ENCODE assay signal across 9 mouse cellular contexts in the genomic region with DNA sequence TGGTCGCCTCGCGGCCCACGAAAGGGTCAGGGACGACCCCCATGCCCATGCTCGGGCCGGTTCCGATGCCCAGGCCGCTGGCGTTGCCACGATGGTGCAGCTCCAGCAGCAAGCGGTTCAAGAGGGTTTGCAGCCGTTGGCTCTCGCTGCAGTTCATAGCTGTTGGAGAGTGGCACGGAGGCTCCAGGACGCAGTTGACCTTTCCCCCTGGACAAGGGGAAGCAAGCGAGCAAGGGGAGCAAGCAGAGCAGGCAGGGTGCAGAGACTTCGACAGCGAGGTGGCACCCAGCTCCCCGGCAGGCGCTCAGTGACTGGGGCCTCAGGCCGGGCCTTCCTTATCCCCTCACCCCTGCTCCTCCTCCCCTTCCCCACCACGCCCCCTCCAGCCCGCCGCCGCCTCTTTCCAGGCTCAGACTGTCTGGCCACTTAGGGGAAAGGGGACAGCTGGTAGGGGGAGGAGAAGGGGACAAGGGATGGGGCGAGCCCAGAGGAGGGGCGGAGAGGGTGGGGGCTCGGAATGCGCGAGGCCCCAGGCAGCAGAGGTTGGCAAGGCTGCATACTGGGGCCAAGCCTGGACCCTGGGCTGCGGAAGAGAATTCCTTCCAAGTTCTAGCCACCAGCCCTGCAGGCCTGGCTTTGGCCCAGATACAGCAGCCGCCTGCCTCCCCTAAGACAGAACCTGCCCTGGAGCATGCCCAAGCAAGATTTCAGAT. TPM values are rescaled to one million over a fixed set of nuclear protein-coding genes. Genes with fewer than 3 reads are reported as not detected.
DNase-seq lines count a peak whose midpoint lies in the region; ATAC-seq lines count a peak whose summit lies in the region.
"Had no signal": no experiment of that assay in that cellular context is flagged by ENCODE, and none has a peak within 500 bp of the region (broad histone marks: within the 10 kb centered on the region; RNA-seq: fewer than 3 reads in every experiment).

Kcne1l (minus strand) TSS at position 426 of the 713 bp plus-strand sequence.

- peak within 1 kb of the TSS; percentile 37 for H3K9ac ChIP-seq in forebrain, embryonic 14.5 days (ENCODE audit: low read length)
- H3K9ac ChIP-seq in limb, embryonic 15.5 days = peak within 1 kb of the TSS; percentile 26; the same call in 1 of the 2 replicates
- H3K9ac ChIP-seq in stomach, embryonic 14.5 days (replicated peaks; ENCODE audit: low read depth, low read length) = no peak within 1 kb of the TSS

- H3K27me3 ChIP-seq in heart, embryonic 10.5 days (ENCODE audit: insufficient read depth, poor library complexity, severe bottlenecking) = peaks cover 49% of the 10 kb centered on the region
- no peaks in the 10 kb centered on the region for H3K27me3 ChIP-seq in forebrain, embryonic 14.5 days (replicated peaks; ENCODE audit: control insufficient read depth, insufficient read depth, low read length)
- peaks cover 26% of the 10 kb centered on the region for H3K27me3 ChIP-seq in limb, embryonic 15.5 days
- no peaks in the 10 kb centered on the region for H3K27me3 ChIP-seq in stomach, embryonic 14.5 days (ENCODE audit: control insufficient read depth, insufficient read depth, low read length)
- H3K27me3 ChIP-seq: CH12.LX had no signal

- peak; percentile 75 for DNase-seq in heart, embryonic 10.5 days (ENCODE audit: low spot score)
- DNase-seq in heart, adult 11 months = no peak
- peak; percentile 46 for DNase-seq in Muller cell, postnatal 12 days (ENCODE audit: inconsistent ontology term)
- peak; percentile 54 for DNase-seq in forebrain, embryonic 14.5 days (ENCODE audit: low spot score)
- DNase-seq in left cerebral cortex, postnatal 25 days (ENCODE audit: low spot score in 2 of 2) = no peak
- DNase-seq in left cerebral cortex, postnatal 36 days (ENCODE audit: low spot score in 2 of 2) = no peak

- ATAC-seq in forebrain, embryonic 14.5 days = peak; percentile 77
- peak; percentile 55 for ATAC-seq in limb, embryonic 15.5 days (ENCODE audit: insufficient number of reproducible peaks, low FRiP score, low TSS enrichment, low read depth)
- ATAC-seq in stomach, embryonic 14.5 days (ENCODE audit: insufficient number of reproducible peaks, insufficient read depth, low FRiP score, low read depth) = peak; percentile 78

- intact Hi-C loops in left cerebral cortex, postnatal 25 days (cut with DNase I) = no loop called here
- intact Hi-C loops in left cerebral cortex, postnatal 36 days (cut with DNase I) = no loop called here

- peaks cover 4% of the 10 kb centered on the region; the same call in 1 of the 2 replicates for H3K4me1 ChIP-seq in heart, embryonic 10.5 days
- H3K4me1 ChIP-seq in forebrain, embryonic 14.5 days (ENCODE audit: control insufficient read depth, insufficient read depth, low read length) = no peaks in the 10 kb centered on the region
- peaks cover 15% of the 10 kb centered on the region for H3K4me1 ChIP-seq in limb, embryonic 15.5 days
- H3K4me1 ChIP-seq in stomach, embryonic 14.5 days (ENCODE audit: control insufficient read depth, insufficient read depth, low read length) = no peaks in the 10 kb centered on the region

- no peaks in the 10 kb centered on the region for H3K9me3 ChIP-seq in heart, embryonic 10.5 days
- no peaks in the 10 kb centered on the region for H3K9me3 ChIP-seq in forebrain, embryonic 14.5 days (replicated peaks; ENCODE audit: control insufficient read depth, low read length)
- H3K9me3 ChIP-seq in limb, embryonic 15.5 days = no peaks in the 10 kb centered on the region
- no peaks in the 10 kb centered on the region for H3K9me3 ChIP-seq in stomach, embryonic 14.5 days (ENCODE audit: control insufficient read depth, low read depth, low read length)

- peak within 1 kb of the TSS; percentile 55 for H3K4me3 ChIP-seq in heart, embryonic 10.5 days
- peak within 1 kb of the TSS; percentile 13 for H3K4me3 ChIP-seq in forebrain, embryonic 14.5 days (ENCODE audit: low read depth, low read length)
- peak within 1 kb of the TSS; percentile 32 for H3K4me3 ChIP-seq in limb, embryonic 15.5 days
- peak within 1 kb of the TSS; percentile 22 for H3K4me3 ChIP-seq in stomach, embryonic 14.5 days (ENCODE audit: low read depth, low read length)

- H3K27ac ChIP-seq in heart, embryonic 10.5 days = no peak within 1 kb of the TSS
- peak within 1 kb of the TSS; percentile 76 for H3K27ac ChIP-seq in forebrain, embryonic 14.5 days (ENCODE audit: low read depth, low read length)
- H3K27ac ChIP-seq in limb, embryonic 15.5 days = peak within 1 kb of the TSS; percentile 59
- H3K27ac ChIP-seq in stomach, embryonic 14.5 days (ENCODE audit: low read length) = no peak within 1 kb of the TSS

- 31% methylated on average over 32 of the region's 33 CpGs for WGBS in heart, embryonic 10.5 days
- WGBS in forebrain, embryonic 14.5 days = 36% methylated on average over 30 of the region's 33 CpGs
- WGBS in limb, embryonic 15.5 days = 28% methylated on average over 27 of the region's 33 CpGs
- WGBS in stomach, embryonic 14.5 days = 29% methylated on average over 28 of the region's 33 CpGs

- peak within 1 kb of the TSS; percentile 48 for H3K4me2 ChIP-seq in forebrain, embryonic 14.5 days (ENCODE audit: low read length)
- peak within 1 kb of the TSS; percentile 45 for H3K4me2 ChIP-seq in limb, embryonic 15.5 days
- peak within 1 kb of the TSS; percentile 50 for H3K4me2 ChIP-seq in stomach, embryonic 14.5 days (replicated peaks; ENCODE audit: low read depth, low read length)

- H3K36me3 ChIP-seq in heart, embryonic 10.5 days = no peaks in the 10 kb centered on the region
- no peaks in the 10 kb centered on the region for H3K36me3 ChIP-seq in forebrain, embryonic 14.5 days (ENCODE audit: control insufficient read depth, insufficient read depth, low read length)
- H3K36me3 ChIP-seq in limb, embryonic 15.5 days = no peaks in the 10 kb centered on the region
- no peaks in the 10 kb centered on the region for H3K36me3 ChIP-seq in stomach, embryonic 14.5 days (ENCODE audit: control insufficient read depth, insufficient read depth, low read length)

RNA-seq across cellular contexts. Expression of gene Kcne1l, which starts in this region (rescaled TPM):
- polyA plus RNA-seq in heart, embryonic 10.5 days (2016; fragmentation: Nextera tagmentation; extraction: Ambion mirVana) = 26.6 and 40.1 TPM in 2 replicates
- polyA plus RNA-seq in forebrain, embryonic 14.5 days (2014; fragmentation: Nextera tagmentation; extraction: Ambion mirVana) = 31.4 and 33.5 TPM in 2 replicates
- polyA plus RNA-seq in limb, embryonic 15.5 days (2015; fragmentation: Nextera tagmentation; extraction: Ambion mirVana) = 52.3 and 63.1 TPM in 2 replicates
- polyA plus RNA-seq in stomach, embryonic 14.5 days (2014; fragmentation: Nextera tagmentation; extraction: Ambion mirVana) = 46.4 and 54.3 TPM in 2 replicates
- total RNA-seq in left cerebral cortex, postnatal 25 days (2021) = 1 to 10 TPM; 2.5 to 3.0 TPM
- 1 to 10 TPM; 3.0 to 3.4 TPM for total RNA-seq in left cerebral cortex, postnatal 36 days (2021)
- total RNA-seq: CH12.LX had no signal

Comparison
In these comparisons a context has a peak if more than half of its experiments do, and no peak if none do; other contexts are left out.
1. DNase-seq: peak in heart, embryonic 10.5 days (single experiment), Muller cell, postnatal 12 days (single experiment) and forebrain, embryonic 14.5 days (single experiment); none in heart, adult 11 months (single experiment), left cerebral cortex, postnatal 25 days (0 of 2) and left cerebral cortex, postnatal 36 days (0 of 2).
2. H3K27ac ChIP-seq: peak in forebrain, embryonic 14.5 days (single experiment) and limb, embryonic 15.5 days (single experiment); none in heart, embryonic 10.5 days (single experiment) and stomach, embryonic 14.5 days (single experiment).
3. Peak in every context shown above with its lines, with median percentiles within 50 percentile points of each other: H3K4me3 ChIP-seq, ATAC-seq and H3K4me2 ChIP-seq.